Mouse (Mus musculus) right cerebral cortex, postnatal 14 days (tissue): Measurements from ENCODE around the gene Timmdc1.

Experiments
- DNase-seq: peaks from one replicate; pipeline ENCODE4 v3.0.0; 2022

Timmdc1 gene

GRCm38 (mm10) chr16:38463305-38463704, 59.2 kb downstream of the Timmdc1 start:
- DNase-seq: no peak

- DNase-seq: no peak
These were observed 60.3 kb downstream of the Timmdc1 start for GRCm38 (mm10) chr16:38462161-38462560.

GRCm38 (mm10) chr16:38461749-38462148, 60.7 kb downstream of the Timmdc1 start:
- DNase-seq: no peak

DNA sequence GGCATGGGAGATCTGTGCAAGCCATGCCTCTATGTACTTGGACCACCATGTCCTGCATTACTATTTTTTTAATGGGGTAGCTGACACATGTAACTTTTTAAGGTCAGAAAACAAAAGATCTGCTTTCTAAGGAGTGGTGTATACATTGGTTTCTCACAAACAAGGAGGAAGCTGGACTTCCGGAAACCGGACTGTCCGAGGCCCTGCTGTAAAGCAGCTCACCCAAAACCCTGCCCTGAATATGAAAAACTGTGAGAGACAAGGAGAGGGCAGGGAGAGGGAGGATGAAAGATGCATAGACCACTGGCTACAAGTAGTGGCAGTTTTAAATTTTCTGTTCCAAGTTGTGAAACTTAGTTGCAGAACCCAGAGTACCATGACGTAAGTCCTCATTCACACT, 62.5 kb downstream of the Timmdc1 start:
- no peak for DNase-seq

DNA sequence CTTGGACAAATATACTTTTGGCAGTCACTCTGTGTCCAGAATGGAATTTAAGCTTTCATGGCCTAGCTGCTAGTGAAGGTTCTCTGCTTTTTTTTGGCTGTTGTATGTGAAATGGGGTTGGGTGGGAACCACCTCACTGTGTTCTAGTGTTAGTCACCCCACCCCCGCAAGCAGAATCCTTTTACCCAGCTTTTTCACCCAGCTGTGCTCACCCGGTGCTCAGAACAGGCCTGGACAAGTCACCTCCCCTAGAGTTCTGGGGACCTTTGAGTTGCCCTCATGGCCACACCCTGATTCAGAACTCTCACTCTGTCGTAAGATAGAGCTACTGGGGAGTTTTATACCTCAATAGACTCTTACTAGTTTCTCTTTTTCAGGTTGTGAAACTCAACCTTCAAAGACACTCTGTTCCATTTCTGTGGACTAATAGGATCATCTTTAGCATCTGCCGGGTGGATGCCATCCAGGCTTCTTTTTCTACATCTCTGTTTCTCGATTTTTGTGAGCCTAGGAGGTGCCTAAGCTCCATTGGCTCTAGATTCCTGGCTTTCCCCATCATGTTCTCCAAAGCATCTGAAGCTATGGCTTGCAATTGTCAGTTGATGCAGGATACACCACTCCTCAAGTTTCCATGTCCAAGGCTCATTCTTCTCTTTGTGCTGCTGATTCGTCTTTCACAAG, 63.7 kb downstream of the Timmdc1 start:
- no peak for DNase-seq

- no peak for DNase-seq
These were observed 65.5 kb downstream of the Timmdc1 start for GRCm38 (mm10) chr16:38456812-38457567.

- DNase-seq: no peak
These were observed 66.7 kb downstream of the Timmdc1 start, which contains the start of gene Cd80 for GRCm38 (mm10) chr16:38455511-38456418. Gene Cd80 (plus strand): TSS chr16:38455561.

GRCm38 (mm10) chr16:38454533-38455254, 67.8 kb downstream of the Timmdc1 start:
- DNase-seq: no peak

DNA sequence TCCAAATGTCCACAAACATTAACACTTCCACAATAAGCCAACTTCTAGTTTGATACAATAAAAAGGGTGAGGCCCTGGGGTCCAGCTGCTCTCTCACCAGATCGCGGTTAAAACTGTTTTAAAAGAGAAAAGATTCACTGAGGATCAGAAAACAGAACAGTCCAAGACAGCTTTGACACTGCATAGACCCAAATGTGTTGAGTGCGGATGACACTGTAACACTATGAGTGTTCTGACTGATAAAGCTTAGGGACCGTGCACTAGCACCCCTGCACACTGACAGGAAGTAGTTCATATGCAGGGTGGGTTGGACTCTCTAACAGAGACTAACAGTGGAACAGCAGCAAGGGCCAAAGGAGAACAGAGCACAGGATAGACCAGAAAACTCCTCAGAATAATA, 68.5 kb downstream of the Timmdc1 start:
- no peak for DNase-seq

- DNase-seq: no peak
These were observed 69.3 kb downstream of the Timmdc1 start for GRCm38 (mm10) chr16:38453203-38453553.

DNA sequence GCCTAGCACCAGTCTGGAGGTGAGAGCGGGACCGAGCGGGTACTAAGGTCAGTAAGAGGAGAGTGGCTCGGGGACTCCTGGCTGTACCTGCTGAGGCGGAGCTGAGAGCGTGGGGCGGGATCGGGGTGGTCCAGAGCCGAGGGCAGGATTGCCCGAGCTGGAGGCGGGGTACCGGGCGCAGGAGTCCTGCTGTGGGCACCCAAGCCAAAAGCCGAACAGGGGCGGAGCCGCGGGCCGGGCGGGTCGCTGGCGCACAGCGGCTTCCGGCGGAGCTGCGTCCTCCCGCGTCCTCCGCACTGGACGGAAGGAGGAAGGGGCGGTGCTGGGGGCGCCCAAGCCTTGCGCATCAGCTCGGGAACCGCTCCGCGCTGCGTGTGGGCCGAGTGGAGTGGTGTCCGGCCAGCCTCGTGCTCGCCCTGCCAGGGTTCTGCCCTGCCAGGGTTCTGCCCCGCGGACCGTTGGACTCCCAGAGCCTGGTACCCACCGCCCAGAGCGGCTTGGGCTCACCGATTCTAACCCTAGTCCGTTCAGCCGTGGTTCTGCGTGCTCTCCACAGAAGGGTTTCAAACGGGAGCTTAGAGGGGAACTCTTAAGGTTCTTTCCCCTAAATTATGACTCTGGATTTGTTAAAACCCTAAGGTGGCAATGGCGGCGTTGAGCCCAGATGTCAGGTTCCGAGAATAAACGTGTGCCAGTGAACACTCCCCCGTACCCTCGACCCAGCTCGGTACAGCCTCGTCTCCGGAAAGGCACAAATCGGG, 69.8 kb downstream of the Timmdc1 start, which contains the start of gene Adprh:
Adprh (minus strand) TSS at position 262 of the 761 bp plus-strand sequence.
- peak; percentile 88 for DNase-seq

- no peak for DNase-seq
These were observed 70.8 kb downstream of the Timmdc1 start for GRCm38 (mm10) chr16:38451421-38452205.

GRCm38 (mm10) chr16:38450707-38451106, 71.8 kb downstream of the Timmdc1 start:
- no peak for DNase-seq

DNA sequence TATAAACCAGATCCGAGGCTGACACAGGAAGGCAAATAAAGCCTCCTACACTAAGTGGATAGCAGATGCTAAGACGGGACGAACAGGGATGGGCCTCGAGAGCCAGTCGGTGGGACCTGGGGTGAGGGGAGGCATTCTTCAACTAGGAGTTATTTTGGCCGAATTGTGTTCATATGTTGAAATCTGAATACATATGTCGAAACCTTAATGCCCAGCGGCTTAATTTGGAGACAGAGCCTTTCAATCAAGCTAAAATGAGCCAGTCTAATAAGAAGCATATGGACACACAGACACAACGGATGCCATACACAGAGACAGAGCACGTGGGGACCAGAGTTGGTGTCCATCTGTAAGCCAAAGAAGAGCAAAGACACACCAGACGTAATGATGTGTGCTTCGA, 74.0 kb downstream of the Timmdc1 start:
- DNase-seq: no peak
